Mouse (Mus musculus) yolk sac, embryonic 10.5 days (tissue): ENCODE measurements around the gene Rheb.
"Not testable (repeated sequence)": the region's sequence is repeated elsewhere in the genome, so short reads cannot be mapped to it uniquely, and the experiment has no call there.

Experiments
- DNase-seq: peaks from one replicate; pipeline ENCODE4 v3.0.0-alpha.2; 2017; ENCODE audit warnings: low spot score

The Rheb gene

DNA sequence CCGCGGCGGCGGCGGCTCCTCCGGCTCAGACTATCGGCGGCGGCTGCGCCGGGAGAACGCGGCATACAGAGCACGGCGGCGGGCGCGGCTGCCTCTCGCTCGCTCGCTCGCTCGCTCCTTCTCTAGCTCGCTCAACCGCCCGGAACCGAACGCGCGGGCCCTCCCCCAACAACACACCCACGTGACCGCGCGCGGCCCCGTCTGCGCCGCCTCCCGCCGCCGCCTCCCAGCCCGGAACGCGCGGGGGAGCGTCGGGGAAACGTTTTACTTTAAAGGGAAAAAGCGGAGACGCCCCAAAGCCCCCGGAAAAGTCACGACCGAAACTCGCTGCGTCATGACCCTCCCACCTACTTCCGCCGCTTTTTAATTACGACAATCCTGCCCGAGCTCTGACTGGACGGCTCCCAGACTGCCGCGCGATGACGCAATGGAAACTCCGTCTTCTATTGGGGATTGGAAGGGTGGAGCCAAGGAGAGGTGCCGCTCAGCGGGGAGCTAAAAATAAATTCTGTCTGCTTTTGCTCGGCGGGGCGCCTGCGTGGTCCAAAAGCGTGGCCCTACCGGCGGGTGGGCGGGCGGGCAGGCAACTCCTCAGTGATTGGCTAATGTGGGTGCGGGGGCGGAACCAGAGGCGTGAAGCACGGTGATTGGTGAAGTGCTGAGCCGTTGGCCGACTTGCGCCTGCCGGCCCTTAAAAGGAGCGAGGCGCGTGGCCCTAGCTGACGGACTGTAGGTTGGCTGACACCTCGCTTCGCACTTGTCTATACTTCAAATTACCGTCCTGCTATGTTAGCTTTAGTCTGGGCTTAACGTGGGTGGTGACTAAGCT, at the start of gene Rheb:
Gene Rheb (minus strand): TSS at position 351 of the 829 bp plus-strand sequence.
- DNase-seq: peak; percentile 100

DNA sequence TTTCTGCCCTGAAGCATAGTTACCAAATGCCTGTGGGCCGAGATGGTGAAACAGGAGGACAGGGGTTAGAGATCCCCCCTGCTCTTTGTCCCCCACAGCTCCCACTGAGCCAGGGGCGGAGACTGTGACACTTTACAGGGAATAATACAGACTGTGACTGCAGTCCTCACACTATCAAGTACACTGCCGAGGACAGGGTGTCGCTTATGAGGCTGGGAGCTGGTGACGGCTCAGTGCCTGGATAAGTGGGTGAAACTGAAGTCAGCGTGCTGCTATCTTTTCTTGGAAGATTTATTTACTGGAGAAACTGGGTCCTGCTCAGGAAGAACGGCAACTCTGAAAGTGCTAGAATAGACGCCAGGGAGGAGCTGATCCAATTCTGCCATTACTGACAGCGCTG, 47.4 kb upstream of the Rheb start:
- no peak for DNase-seq

DNA sequence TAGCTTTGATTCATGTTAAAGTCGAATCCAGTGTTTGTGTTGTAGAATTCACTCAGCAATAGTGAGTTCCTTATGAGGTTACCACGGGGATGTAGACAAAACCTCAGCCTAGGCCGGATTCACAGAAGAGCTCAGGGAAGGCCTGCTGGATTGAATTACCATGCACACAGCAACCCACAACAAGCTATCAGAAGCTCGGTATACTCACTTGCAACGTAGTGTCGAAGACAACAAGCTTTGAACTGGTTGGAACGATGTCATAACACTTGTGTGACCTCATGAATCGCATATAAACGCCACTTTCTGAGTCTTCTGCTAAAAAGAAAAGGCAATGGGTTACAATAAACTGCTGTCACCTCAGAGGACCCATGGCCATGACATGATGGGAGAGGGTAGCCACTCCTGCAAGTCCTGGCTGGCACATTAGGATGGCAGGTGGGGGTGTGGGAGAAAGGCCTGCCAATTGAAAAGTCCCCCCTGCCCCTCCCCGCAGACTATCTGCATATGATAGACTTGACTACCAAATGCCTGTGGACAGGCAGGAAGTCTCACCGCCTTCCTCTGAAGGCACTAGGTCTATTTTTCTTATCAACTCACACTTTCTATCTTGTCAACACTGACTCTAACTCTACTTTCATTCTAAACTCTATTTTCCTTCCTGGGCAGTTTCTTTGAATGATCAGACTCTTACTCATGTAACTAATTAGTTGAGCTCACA, 46.6 kb upstream of the Rheb start:
- DNase-seq: no peak

DNA sequence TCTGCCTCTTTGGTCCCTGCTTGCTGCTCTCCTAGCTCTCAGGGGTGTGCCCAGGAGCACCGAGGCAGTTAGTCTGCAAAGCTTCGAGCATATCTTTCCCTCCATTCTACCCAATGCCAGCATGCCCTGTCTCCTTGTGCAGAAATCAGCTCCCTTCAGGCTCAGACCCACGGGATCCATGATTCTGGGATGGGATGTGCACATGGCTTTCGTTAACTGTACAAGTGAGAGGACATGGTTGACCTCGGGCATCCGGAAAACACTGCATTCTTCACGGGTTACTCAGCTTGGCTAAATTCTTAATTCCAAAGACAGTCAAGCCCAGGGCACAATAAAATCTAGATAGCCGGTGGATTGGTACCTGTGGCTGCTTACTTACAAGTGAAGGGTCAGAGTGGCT, 44.8 kb upstream of the Rheb start:
- no peak for DNase-seq

DNA sequence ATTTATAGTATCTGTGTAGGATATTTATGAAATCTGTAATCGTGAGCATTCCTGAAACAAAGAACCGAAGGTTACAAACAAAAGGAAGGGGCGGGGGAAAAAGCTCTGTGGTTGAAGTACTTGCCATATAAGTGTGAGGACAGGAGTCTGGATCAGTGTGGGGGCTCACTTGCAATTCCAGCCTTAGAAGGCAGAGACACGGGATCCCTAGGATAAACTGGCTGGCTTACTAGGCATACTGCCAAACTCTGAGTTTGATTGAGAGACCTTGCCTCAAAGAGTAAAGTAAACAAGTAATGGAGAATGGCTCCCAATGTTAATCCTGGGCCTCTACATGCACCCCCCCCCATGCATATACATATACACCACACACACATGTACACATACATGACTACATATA, 36.3 kb upstream of the Rheb start:
- DNase-seq: no peak

DNA sequence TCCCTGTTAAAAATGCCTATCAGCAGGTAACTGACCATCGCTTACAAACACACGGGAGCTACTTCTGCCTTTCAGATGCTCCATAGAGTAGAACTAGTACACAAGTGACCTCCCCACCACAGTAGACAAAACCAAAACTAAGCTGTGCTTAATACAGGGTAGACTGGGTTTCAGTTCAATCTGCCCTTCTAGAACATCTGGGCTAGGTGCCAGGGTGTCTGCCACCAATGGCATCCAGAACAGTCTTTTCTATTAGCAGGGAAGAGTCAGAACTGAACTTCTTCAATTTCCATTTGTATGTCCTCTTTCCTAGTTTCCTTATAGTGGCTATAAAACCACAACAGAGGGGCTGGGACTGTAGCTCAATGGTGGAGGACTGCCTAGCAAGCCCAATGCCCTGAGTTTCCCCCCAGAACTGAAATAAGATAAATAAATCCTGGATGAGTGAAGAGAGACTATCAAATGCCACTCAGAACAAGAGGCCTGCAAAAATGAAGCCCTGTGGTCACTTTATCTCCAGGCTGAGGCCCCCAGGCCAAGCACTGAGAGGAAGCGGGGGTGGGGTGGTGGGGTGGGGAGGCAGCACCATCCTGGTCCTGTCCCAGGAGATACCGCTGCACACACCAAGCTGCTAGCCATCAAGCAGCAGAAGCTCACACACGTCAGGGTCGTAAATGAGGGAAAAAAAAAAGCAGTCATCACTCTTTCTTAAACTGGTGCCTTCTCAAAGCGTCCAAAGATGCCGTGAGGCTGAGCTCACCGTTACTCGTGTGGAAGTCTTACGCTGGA, 35.6 kb upstream of the Rheb start:
- DNase-seq: no peak

DNA sequence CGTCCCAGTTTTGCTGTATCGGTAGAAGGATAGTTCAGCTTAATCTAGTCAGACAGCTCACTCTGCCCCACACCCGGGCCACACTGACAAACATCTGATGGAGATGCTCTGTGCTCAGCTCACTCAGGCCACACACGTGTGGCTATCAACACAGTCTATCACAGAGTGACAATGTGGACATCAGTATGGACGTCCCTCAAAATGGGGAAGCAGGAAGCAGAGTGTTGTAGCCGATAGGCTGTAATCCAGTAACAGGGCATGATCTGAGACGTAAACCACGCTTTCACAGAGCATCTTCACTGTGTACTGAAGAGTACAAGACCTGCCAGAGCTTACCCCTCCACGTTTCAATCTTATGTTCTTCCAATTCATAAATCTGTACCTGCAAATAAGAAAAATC, 34.2 kb upstream of the Rheb start:
- DNase-seq: no peak

DNA sequence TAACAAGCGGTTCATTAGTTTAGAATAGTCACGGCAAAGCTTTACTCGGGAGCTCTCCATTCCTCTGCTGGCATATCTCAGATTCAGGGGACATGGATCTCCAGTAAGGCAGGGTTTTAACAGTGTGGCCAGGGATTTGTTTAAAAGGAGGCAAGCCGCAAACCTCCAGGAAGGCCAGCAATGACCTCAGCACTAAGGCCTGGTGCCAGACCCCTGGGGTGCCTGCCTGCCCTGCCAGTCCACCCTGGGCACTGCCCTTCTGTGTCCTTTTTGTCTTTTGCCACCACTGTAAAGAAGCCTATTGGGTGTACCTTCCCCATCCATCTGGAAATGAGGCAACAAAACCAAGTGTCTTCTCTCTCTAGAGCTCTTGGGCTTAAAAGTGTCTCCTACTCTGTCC, 31.7 kb upstream of the Rheb start:
- no peak for DNase-seq

DNA sequence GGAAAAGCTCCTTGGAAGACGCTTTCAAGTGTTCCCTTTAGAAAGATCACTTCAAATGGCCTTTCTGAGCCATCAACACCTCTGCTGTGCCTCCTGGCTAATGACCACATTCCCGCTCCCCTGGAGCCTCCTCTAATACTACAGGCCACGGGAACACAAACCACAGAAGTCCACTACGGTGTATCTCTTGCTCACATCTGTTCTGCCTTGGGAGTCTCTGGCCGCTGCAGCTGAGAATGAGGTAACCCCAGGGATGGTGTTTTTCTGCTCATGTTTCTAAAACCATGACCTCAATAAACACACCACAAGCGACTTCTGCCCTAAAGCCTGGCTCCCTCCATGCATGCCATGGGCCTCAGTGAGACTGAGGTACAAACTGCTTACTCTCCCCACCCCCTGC, 30.8 kb upstream of the Rheb start:
- DNase-seq: no peak

DNA sequence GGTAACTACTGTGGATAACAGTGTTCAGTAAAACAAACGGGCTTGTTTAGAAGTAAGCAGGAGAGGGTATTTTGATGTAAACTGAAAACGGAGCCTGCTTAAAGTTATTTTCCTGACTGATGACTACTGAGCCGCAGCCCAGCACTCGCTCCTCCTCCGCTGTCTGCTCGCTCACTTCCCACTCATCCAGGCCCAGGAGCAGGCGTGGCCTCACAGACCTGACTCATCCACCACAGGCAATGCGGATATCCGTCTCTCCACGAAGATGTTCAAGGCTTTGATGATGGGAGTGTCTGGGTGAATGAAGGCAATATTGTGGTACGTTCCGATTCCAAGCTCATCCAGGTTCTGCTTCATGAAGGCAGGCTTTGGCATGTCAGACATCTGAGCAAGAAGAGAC, 28.9 kb upstream of the Rheb start:
- DNase-seq: no peak

DNA sequence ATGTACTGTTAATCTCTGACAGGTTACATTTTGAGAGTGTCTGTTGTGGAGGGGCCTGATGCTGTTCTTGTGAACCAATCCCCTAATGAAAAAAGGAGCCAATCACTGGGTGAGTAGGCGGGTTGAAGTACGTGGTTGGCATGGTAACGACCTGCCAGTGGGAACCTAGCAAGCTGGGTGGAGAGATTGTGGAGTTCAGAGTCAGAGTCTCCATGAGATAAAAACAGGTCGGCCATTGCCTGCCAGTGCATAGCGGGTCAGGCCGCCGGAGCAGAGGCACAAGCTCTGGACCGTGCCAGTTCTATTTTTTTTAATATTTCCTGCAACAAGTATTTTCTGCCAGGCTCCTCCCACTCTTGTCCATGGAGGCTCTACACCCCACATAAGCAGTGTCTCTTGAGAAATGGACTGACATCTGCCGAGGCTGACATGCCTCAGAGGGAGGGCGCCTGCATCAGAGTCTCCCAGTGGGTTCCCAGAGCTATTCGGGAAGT, 27.4 kb upstream of the Rheb start:
- DNase-seq: no peak

DNA sequence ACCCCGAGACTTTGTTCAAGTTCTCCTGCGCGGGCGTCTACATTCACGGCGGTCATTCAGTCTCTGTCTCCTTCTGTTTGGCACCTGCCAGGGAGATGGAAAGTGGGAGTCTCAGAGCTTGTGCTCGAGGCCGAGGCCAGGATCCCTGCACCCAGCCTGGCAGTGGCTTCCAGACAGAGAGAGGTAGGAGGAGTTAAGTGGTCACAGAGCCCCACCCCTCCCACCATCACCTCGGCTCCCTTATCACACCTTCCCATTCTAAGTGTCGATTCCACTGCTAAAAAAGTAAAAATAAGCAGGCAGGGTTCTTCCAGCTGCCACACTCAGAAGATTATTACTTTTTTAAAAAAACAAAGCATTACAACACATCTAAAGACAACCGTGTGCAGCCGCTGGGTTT, 21.4 kb upstream of the Rheb start:
- DNase-seq: no peak

DNA sequence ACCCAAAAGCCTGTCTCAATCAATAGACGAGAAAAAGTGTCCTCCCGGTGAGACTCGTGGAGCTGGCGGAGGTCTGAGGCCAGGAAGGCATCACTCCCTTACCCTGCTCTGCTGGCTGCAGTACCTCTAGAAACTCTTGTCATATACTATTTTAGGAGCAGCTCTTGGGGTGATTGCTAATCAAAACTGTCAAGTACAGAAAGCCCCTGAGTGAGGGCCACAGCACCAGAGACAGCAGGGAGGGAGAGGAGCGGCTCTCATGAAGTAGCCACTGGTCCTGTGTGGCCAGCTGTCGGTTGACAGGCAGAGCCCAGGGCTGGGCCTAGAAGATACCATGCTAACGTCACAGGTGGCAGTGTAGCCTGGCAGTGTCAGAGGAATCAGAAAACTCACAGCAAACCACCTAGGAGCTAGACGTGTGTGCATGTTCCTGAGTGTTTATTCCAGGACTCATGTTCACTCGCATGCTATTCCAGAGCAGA, 19.1 kb upstream of the Rheb start:
- no peak for DNase-seq

DNA sequence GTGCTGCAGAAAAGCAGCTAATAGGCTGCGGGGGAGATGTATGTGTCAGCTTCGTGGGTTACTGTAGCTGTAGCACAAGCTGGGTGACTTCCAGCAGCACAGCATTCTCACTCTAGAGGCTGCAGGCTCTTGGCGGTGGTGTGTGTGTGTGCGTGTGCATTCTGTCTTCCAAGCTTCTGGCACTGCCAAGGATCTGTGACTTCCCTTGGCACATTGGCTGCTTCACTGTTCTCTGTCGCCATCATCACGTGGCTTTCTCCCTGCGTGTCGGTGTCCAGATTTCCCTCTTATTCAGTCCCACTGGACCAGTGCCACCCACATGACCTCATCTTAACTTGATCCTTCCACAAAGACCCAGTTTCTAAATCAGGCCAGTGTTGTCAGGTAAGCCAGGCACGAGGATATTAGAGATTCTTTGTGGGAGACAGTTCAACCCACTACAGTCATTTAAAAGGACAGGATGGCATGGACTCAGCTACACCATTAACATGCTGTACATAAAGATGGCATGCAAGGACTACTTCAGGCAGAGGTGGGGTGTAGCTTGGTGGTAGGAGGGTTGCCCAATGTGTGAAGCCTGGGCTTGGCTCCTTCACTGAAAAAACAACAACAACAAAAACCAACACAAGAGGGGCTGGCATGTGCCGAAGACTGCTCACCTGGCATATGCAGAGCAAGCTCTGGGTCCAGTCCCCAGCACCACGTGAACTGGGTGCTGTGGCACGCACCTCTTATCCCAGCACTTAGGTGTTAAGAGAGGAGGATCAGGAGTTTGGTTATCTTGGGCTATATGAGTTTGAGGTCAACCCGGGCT, 18.4 kb upstream of the Rheb start:
- DNase-seq: no peak

DNA sequence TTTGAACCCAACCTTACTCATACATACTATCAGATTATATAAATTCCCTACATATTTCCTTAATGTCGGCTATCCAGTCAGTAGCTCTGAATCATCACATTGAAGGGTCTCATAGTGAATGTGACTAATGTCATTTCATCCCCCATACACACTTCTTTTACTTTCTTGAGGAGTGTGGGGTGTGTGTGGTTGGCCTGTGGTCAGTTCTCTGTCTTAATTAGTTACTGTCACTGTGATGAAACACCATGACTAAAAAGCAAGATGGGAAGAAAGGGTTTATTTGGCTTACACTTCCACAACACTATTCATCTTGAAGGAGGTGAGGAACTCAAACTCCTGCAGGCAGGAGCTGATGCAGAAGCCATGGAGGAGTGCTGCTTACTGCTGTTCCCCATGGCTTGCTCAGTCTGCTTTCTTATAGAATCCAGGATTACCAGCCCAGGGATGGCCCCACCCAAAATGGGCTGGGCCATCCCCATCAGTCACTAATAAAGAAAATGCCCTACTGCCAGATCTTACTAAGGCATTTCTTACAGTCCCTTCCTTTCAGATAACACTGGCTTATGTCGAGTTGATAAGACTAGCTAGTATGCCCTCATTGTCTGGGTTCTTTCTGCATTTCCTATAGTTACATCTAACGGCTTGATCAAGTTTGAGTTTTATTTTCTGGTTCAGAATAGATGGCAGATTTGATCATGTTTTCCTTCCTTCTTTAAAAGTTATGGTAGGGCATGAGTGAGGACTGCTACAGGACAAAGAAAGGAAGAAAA, 17.5 kb upstream of the Rheb start:
- DNase-seq: no peak

DNA sequence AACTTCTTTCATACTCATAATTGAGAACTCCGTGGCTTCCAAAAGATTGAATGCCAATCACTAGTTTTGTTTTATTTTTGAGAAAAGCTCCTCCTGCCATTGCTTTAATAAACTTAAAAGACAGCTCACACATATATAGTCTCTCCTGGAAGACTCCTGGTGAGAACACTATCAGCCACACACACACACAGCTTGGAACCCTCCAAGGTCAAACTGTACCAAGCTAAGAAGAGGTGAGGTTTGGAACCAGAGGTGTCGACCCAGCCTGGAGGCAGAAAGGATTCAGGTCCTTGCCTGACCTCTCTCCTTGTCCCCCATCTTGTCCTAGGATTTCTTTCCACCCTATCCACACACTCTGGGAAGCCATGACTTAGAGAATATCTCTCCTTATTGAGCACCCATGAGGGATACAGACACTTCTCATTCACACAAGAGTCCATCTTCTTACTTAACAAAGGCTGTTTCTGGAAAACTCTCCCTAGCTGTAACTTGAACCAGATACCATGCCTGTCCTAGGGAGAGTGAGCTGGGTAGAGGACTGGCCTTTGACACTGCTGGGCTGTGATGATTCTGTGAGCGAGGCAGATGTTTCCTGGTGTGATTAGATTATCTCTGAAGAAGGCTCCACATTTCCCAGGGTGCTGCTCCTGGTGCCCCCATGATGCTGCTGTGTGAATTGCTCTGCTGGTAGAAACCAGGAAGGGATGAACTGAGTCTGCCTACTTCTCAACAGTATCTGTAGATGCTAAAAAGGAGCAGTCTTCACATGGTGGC, 12.6 kb upstream of the Rheb start:
- DNase-seq: no peak

DNA sequence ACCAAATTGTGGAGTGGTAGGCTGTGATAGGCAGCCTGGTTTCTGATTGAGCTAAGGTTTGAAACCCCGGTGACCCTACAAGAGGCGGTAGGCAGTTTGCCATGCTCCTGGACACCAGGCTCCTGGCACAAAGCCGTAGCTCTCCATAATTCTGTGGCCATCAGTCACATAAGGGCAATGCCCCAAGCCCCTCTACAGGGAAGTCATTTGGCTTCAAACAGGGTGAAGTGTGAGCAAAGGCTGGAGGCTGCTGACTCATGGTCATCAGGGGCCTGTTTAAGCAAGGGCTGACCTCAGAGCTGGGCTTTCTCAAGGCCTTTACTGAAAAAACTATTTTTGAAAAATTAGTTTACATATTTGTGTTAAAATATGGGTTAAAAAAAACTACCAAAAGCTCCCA, 11.8 kb upstream of the Rheb start:
- DNase-seq: no peak

DNA sequence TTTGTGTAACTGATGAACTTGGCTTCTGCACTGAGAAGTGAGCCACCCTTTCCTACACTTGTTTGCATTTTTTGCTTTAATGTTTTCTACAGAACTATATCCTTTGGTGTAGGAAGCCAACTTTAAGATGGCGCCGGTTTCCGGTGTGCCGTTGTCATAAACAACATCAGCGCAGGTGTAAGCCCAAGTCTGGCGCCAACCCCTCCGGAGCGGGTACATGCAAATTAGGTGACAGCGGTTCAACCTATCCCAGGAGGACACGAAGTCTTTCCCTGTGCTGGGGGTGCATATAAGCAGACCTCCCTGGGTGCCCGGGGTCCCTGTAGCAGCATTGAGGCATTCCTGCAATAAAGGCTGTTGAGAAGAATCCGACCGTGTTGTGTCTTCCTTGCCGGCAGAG, 5.8 kb upstream of the Rheb start:
- not testable (repeated sequence) for DNase-seq

DNA sequence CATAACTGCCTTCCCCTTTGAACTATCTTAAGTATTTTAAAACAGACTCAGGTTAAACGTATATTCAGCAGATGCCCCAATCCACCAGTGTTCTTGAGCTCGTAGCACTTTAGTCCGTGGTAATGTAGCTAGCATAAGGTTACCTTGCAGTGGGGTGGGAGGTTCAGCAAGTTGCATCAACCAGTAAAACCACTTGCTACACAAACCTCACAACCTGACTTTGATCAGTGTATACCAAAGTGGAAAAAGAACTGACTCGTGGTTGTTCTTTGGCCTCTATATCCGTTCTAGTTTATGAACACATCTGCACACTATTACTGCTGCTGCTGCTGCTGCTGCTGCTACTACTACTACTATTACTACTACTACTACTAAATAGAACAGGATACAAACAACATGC, 1.4 kb upstream of the Rheb start:
- DNase-seq: no peak

DNA sequence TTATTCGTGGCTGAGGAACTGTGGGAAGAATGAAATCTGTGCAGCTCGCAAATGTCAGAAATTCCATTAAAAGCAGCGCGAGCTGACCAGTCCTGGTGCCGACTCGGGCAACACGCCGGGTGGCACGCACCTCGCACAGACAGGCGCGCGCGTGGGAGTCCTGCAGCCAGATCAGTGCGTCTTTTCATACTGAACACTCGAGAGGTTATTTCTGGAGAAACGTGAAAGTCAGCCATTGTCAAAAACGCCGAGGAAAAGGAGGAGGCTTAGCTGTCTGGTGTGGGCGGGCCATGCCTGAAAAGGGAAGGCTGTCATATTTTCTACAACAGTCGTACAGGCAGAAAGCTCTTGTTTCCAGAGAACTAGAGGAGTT, 665 bp upstream of the Rheb start:
- no peak for DNase-seq
